ENCODE assay signal across 9 mouse cellular contexts in the genomic region with DNA sequence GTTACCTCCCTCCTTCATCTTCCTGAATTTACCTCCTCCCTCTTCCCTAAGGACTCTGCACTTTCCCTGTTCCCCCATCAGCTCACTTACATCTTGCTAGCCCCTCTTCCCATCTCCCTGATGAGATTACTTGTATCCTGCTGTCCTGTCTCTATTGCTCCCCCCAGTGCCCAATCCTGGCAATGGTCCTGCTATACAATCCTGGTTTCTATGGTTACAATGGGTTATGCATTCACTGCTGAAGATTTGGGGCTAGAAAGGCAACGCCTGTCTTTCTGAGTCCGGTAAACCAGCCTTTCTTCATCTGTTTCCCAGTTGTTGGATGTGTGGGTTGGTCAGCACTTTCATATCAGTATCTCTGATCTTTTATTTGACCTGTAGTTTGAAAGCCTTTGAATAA. TPM values are rescaled to one million over a fixed set of nuclear protein-coding genes. Genes with fewer than 3 reads are reported as not detected.
DNase-seq lines count a peak whose midpoint lies in the region; ATAC-seq and TF ChIP-seq lines count a peak whose summit lies in the region.
"Had no signal": no experiment of that assay in that cellular context is flagged by ENCODE, and none has a peak within 500 bp of the region (broad histone marks: within the 10 kb centered on the region; RNA-seq: fewer than 3 reads in every experiment).

No protein-coding gene starts in this region.

- H3K4me1 ChIP-seq in liver, embryonic 13.5 days (replicated peaks), result peaks cover 7% of the 10 kb centered on the region; the same call in 1 of the 2 replicates
- H3K4me1 ChIP-seq in liver, embryonic 12.5 days, result peaks cover 13% of the 10 kb centered on the region; the same call in 1 of the 2 replicates
- no peaks in the 10 kb centered on the region for H3K4me1 ChIP-seq in forebrain, postnatal 0 days (ENCODE audit: insufficient read depth)

- no peaks in the 10 kb centered on the region for H3K9me3 ChIP-seq in liver, embryonic 13.5 days (replicated peaks)
- no peaks in the 10 kb centered on the region for H3K9me3 ChIP-seq in liver, embryonic 12.5 days (replicated peaks)
- H3K9me3 ChIP-seq in forebrain, postnatal 0 days (ENCODE audit: low read length), result no peaks in the 10 kb centered on the region

- H3K27me3 ChIP-seq in liver, embryonic 13.5 days, result no peaks in the 10 kb centered on the region
- H3K27me3 ChIP-seq in liver, embryonic 12.5 days (replicated peaks), result no peaks in the 10 kb centered on the region
- H3K27me3 ChIP-seq in forebrain, postnatal 0 days (ENCODE audit: insufficient read depth, low read length), result no peaks in the 10 kb centered on the region

- no peak for ATAC-seq in liver, embryonic 13.5 days (ENCODE audit: low read depth)
- no peak for ATAC-seq in liver, embryonic 12.5 days
- peak; percentile 76 for ATAC-seq in forebrain, postnatal 0 days

- H3K4me3 ChIP-seq in liver, embryonic 13.5 days (replicated peaks), result no peak overlapping the region
- H3K4me3 ChIP-seq in liver, embryonic 12.5 days, result no peak overlapping the region
- H3K4me3 ChIP-seq in forebrain, postnatal 0 days (ENCODE audit: low read depth, low read length), result no peak overlapping the region
- no peak overlapping the region for H3K4me3 ChIP-seq in gastrocnemius, adult 2 months
- H3K4me3 ChIP-seq: erythroblast, embryonic 14.5 days had no signal

- WGBS in liver, embryonic 13.5 days (ENCODE audit: insufficient replicate concordance), result 7% methylated on average over 2 of the region's 2 CpGs
- 16% methylated on average over 2 of the region's 2 CpGs for WGBS in liver, embryonic 12.5 days (ENCODE audit: insufficient replicate concordance)
- WGBS in forebrain, postnatal 0 days, result 3% methylated on average over 2 of the region's 2 CpGs

- no peak overlapping the region for H3K27ac ChIP-seq in liver, embryonic 13.5 days
- no peak overlapping the region for H3K27ac ChIP-seq in liver, embryonic 12.5 days
- H3K27ac ChIP-seq in forebrain, postnatal 0 days (ENCODE audit: low read depth, low read length), result no peak overlapping the region
- H3K27ac ChIP-seq in gastrocnemius, adult 2 months, result no peak overlapping the region

- peak; percentile 20 for DNase-seq in liver, embryonic 13.5 days
- peak; percentile 57 for DNase-seq in WW6 (ENCODE audit: low read depth, low spot score)
- peak; percentile 79 for DNase-seq in forebrain, postnatal 0 days
- DNase-seq in left cerebral cortex, postnatal 10 days (ENCODE audit: extremely low spot score in 1 of 2, low spot score in 2 of 2), result peak; percentile 52 to 57
- DNase-seq in right cerebral cortex, adult 18-20 months, result peak; percentile 57
- DNase-seq in spleen, postnatal 4 days (ENCODE audit: low spot score in 2 of 2), result no peak
- DNase-seq in gastrocnemius, adult 2 months, result no peak

- H3K9ac ChIP-seq in liver, embryonic 13.5 days, result no peak overlapping the region
- H3K9ac ChIP-seq in liver, embryonic 12.5 days, result no peak overlapping the region
- no peak overlapping the region for H3K9ac ChIP-seq in forebrain, postnatal 0 days

- H3K36me3 ChIP-seq in liver, embryonic 13.5 days, result no peaks in the 10 kb centered on the region
- no peaks in the 10 kb centered on the region for H3K36me3 ChIP-seq in liver, embryonic 12.5 days
- no peaks in the 10 kb centered on the region for H3K36me3 ChIP-seq in forebrain, postnatal 0 days (ENCODE audit: insufficient read depth)

- peak; percentile 67 for TF ChIP-seq CTCF in forebrain, postnatal 0 days (IDR thresholded peaks at IDR 0.05; ENCODE audit: low read depth)
- TF ChIP-seq CTCF in gastrocnemius, adult 2 months (IDR thresholded peaks at IDR 0.05), result no peak

- no peak overlapping the region for H3K4me2 ChIP-seq in liver, embryonic 13.5 days
- no peak overlapping the region for H3K4me2 ChIP-seq in liver, embryonic 12.5 days
- H3K4me2 ChIP-seq in forebrain, postnatal 0 days (ENCODE audit: low read depth), result no peak overlapping the region

- intact Hi-C loops in left cerebral cortex, postnatal 10 days (cut with DNase I), result loop anchor here (10.0 kb wide), 2 partner anchors 180 to 710 kb away; no protein-coding TSS in a partner anchor
- intact Hi-C loops in gastrocnemius, adult 2 months (cut with DNase I), result loop anchor here (10.0 kb wide), 1 partner anchor 80 kb away; no protein-coding TSS in a partner anchor

RNA-seq across cellular contexts. Expression of a gene that starts 6.1 kb away (rescaled TPM):
- 57.8 and 63.0 TPM in 2 replicates for polyA plus RNA-seq in liver, embryonic 13.5 days (2015; fragmentation: Nextera tagmentation; extraction: Ambion mirVana)
- 31.7 and 38.1 TPM in 2 replicates for polyA plus RNA-seq in liver, embryonic 12.5 days (2016; fragmentation: Nextera tagmentation; extraction: Ambion mirVana)
- total RNA-seq in forebrain, postnatal 0 days (2014; rRNA removed), result not detected in 2 replicates
- not detected in 2 replicates for polyA plus RNA-seq in forebrain, postnatal 0 days (2015; fragmentation: Nextera tagmentation; extraction: Ambion mirVana)
- total RNA-seq in left cerebral cortex, postnatal 10 days (2021), result not detected
- total RNA-seq in gastrocnemius, adult 2 months (2021), result not detected

RNA-seq across cellular contexts. Expression of a gene that starts 32.1 kb away (rescaled TPM):
- 0.88 and 0.89 TPM in 2 replicates for polyA plus RNA-seq in liver, embryonic 13.5 days (2015; fragmentation: Nextera tagmentation; extraction: Ambion mirVana)
- polyA plus RNA-seq in liver, embryonic 12.5 days (2016; fragmentation: Nextera tagmentation; extraction: Ambion mirVana), result 0.72 and 0.81 TPM in 2 replicates
- 5.4 and 7.1 TPM in 2 replicates for total RNA-seq in forebrain, postnatal 0 days (2014; rRNA removed)
- polyA plus RNA-seq in forebrain, postnatal 0 days (2015; fragmentation: Nextera tagmentation; extraction: Ambion mirVana), result 3.4 and 4.3 TPM in 2 replicates
- total RNA-seq in left cerebral cortex, postnatal 10 days (2021), result 1 to 10 TPM; 3.8 to 4.2 TPM
- total RNA-seq in gastrocnemius, adult 2 months (2021), result not detected
- polyA plus RNA-seq: erythroblast, embryonic 14.5 days had no signal

RNA-seq across cellular contexts. Expression of a gene that starts 54.9 kb away (rescaled TPM):
- 9.7 and 10.5 TPM in 2 replicates for polyA plus RNA-seq in liver, embryonic 13.5 days (2015; fragmentation: Nextera tagmentation; extraction: Ambion mirVana)
- polyA plus RNA-seq in liver, embryonic 12.5 days (2016; fragmentation: Nextera tagmentation; extraction: Ambion mirVana), result 13.4 and 14.0 TPM in 2 replicates
- 4.3 and 4.8 TPM in 2 replicates for total RNA-seq in forebrain, postnatal 0 days (2014; rRNA removed)
- polyA plus RNA-seq in forebrain, postnatal 0 days (2015; fragmentation: Nextera tagmentation; extraction: Ambion mirVana), result 4.9 and 5.3 TPM in 2 replicates
- 1 to 10 TPM; 3.5 to 4.0 TPM for total RNA-seq in left cerebral cortex, postnatal 10 days (2021)
- total RNA-seq in gastrocnemius, adult 2 months (2021), result 10 to 100 TPM; 13.0 to 24.8 TPM

Comparison
In these comparisons a context has a peak if more than half of its experiments do, and no peak if none do; other contexts are left out.
1. DNase-seq: peak in liver, embryonic 13.5 days (single experiment), WW6 (single experiment), forebrain, postnatal 0 days (single experiment), left cerebral cortex, postnatal 10 days (2 of 2) and right cerebral cortex, adult 18-20 months (single experiment); none in spleen, postnatal 4 days (0 of 2) and gastrocnemius, adult 2 months (single experiment).